Comparison of ENCODE assay signal across 7 mouse cellular contexts in genomic region chr15:79834130-79834880, GRCm38 (mm10). TPM values are rescaled to one million over a fixed set of nuclear protein-coding genes. Genes with fewer than 3 reads are reported as not detected.
DNase-seq lines count a peak whose midpoint lies in the region; ATAC-seq lines count a peak whose summit lies in the region.

Gene Npcd, minus strand, starts transcription at chr15:79834237.
Gene Cbx6, minus strand, starts transcription at chr15:79834688.

- H3K9ac ChIP-seq in intestine, embryonic 16.5 days (ENCODE audit: low read depth, low read length): peak within 1 kb of the TSS; percentile 72

- H3K36me3 ChIP-seq in intestine, embryonic 16.5 days (ENCODE audit: control insufficient read depth, insufficient read depth, low read length): no peaks in the 10 kb centered on the region
- H3K36me3 ChIP-seq in midbrain, embryonic 10.5 days: peaks cover 15% of the 10 kb centered on the region

- ATAC-seq in intestine, embryonic 16.5 days: peak; percentile 92

- WGBS in intestine, embryonic 16.5 days: under 1% methylated on average over 58 of the region's 58 CpGs
- WGBS in midbrain, embryonic 10.5 days: 2% methylated on average over 50 of the region's 58 CpGs

- intact Hi-C loops in left cerebral cortex, postnatal 36 days (cut with DNase I): loop anchor here (2.0 to 5.0 kb wide), 5 partner anchors 64 to 248 kb away; partner anchors contain the start of gene Pdgfb

- peak within 1 kb of the TSS; percentile 77 for H3K4me3 ChIP-seq in intestine, embryonic 16.5 days (ENCODE audit: low read length)
- peak within 1 kb of the TSS; percentile 81 for H3K4me3 ChIP-seq in midbrain, embryonic 10.5 days

- DNase-seq in adrenal gland, postnatal 10 days: peak; percentile 98
- DNase-seq in embryo, embryonic 9.5 days (ENCODE audit: extremely low spot score): peak; percentile 99
- DNase-seq in gastrocnemius, postnatal 4 days (ENCODE audit: low spot score in 2 of 2): peak; percentile 98 to 99
- DNase-seq in left cerebral cortex, postnatal 36 days (ENCODE audit: low spot score in 2 of 2): peak; percentile 98 to 99
- peak; percentile 98 for DNase-seq in midbrain, embryonic 10.5 days (ENCODE audit: low spot score)
- DNase-seq in skeletal muscle tissue, adult 2 months (ENCODE audit: low read depth, low spot score): peak; percentile 84

- peak within 1 kb of the TSS; percentile 87 for H3K27ac ChIP-seq in intestine, embryonic 16.5 days (ENCODE audit: low read length)
- H3K27ac ChIP-seq in midbrain, embryonic 10.5 days (replicated peaks): peak within 1 kb of the TSS; percentile 94

- H3K9me3 ChIP-seq in intestine, embryonic 16.5 days (ENCODE audit: control insufficient read depth, low read length): no peaks in the 10 kb centered on the region
- no peaks in the 10 kb centered on the region for H3K9me3 ChIP-seq in midbrain, embryonic 10.5 days (replicated peaks)

- no peaks in the 10 kb centered on the region for H3K27me3 ChIP-seq in intestine, embryonic 16.5 days (replicated peaks; ENCODE audit: control insufficient read depth, insufficient read depth, low read length)
- no peaks in the 10 kb centered on the region for H3K27me3 ChIP-seq in midbrain, embryonic 10.5 days (ENCODE audit: low read depth, poor library complexity, severe bottlenecking)

- H3K4me2 ChIP-seq in intestine, embryonic 16.5 days (ENCODE audit: low read depth, low read length): peak within 1 kb of the TSS; percentile 95

- peaks cover 14% of the 10 kb centered on the region for H3K4me1 ChIP-seq in intestine, embryonic 16.5 days (ENCODE audit: control insufficient read depth, insufficient read depth, low read length)
- H3K4me1 ChIP-seq in midbrain, embryonic 10.5 days: peaks cover 62% of the 10 kb centered on the region

RNA-seq across cellular contexts. Expression of gene Npcd, which starts in this region (rescaled TPM):
- 1 to 10 TPM; 1.2 to 1.7 TPM for total RNA-seq in adrenal gland, postnatal 10 days (2021)
- 1 to 10 TPM; 1.3 to 1.5 TPM for total RNA-seq in gastrocnemius, postnatal 4 days (2021)
- not detected in 2 replicates for polyA plus RNA-seq in intestine, embryonic 16.5 days (2015; fragmentation: Nextera tagmentation; extraction: Ambion mirVana)
- 10 to 100 TPM; 17.3 to 19.1 TPM for total RNA-seq in left cerebral cortex, postnatal 36 days (2021)
- 0.16 TPM in 1 of 2 replicates, not detected in the other for polyA plus RNA-seq in midbrain, embryonic 10.5 days (2016; fragmentation: Nextera tagmentation; extraction: Ambion mirVana)

RNA-seq across cellular contexts. Expression of gene Cbx6, which starts in this region (rescaled TPM):
- total RNA-seq in adrenal gland, postnatal 10 days (2021): 10 to 100 TPM; 58.8 to 68.4 TPM
- total RNA-seq in gastrocnemius, postnatal 4 days (2021): 10 to 100 TPM; 58.9 to 59.7 TPM
- 31.4 and 31.6 TPM in 2 replicates for polyA plus RNA-seq in intestine, embryonic 16.5 days (2015; fragmentation: Nextera tagmentation; extraction: Ambion mirVana)
- total RNA-seq in left cerebral cortex, postnatal 36 days (2021): 100 to 1,000 TPM; 412 to 417 TPM
- 24.0 and 30.4 TPM in 2 replicates for polyA plus RNA-seq in midbrain, embryonic 10.5 days (2016; fragmentation: Nextera tagmentation; extraction: Ambion mirVana)

Comparison
In these comparisons a context has a peak if more than half of its experiments do, and no peak if none do; other contexts are left out.
1. Peak in every context shown above with its lines: DNase-seq, ATAC-seq, H3K4me3 ChIP-seq and H3K27ac ChIP-seq.
2. RNA of gene Npcd (total RNA-seq): 17.3 to 19.1 TPM in left cerebral cortex, postnatal 36 days; 1.2 to 1.7 TPM in adrenal gland, postnatal 10 days and 1.3 to 1.5 TPM in gastrocnemius, postnatal 4 days; every median in the first group is over 4 times any median in the second.
3. RNA of gene Cbx6 (total RNA-seq): 412 to 417 TPM in left cerebral cortex, postnatal 36 days; 58.8 to 68.4 TPM in adrenal gland, postnatal 10 days and 58.9 to 59.7 TPM in gastrocnemius, postnatal 4 days; every median in the first group is over 4 times any median in the second.